Mouse (Mus musculus): ENCODE results near the gene Gla. TPM values are rescaled to one million over a fixed set of nuclear protein-coding genes. Genes with fewer than 3 reads are reported as not detected.
A peak's percentile ranks its signal among the peaks of the same experiment; 100 is the strongest.
"Not testable (repeated sequence)": the region's sequence is repeated elsewhere in the genome, so short reads cannot be mapped to it uniquely, and the experiment has no call there.

Gene Gla
- polyA plus RNA-seq, 1 experiment from 2014 or later, result 3.8 TPM

- Histone ChIP-seq H3K9ac (ENCODE audit: low read depth, low read length) (peak overlapping the region; percentile 60; the same call in 1 of the 2 replicates), H3K27ac (ENCODE audit: low read length) (no peak overlapping the region), H3K36me3 (ENCODE audit: control insufficient read depth, insufficient read depth, low read length) (no peaks in the 10 kb centered on the region), H3K4me1 (ENCODE audit: control insufficient read depth, insufficient read depth, low read length) (peaks cover 3% of the 10 kb centered on the region; the same call in 1 of the 2 replicates), H3K27me3 (ENCODE audit: control insufficient read depth, insufficient read depth, low read depth, low read length) (no peaks in the 10 kb centered on the region), H3K9me3 (replicated peaks; ENCODE audit: control insufficient read depth, low read length, poor library complexity, severe bottlenecking) (no peaks in the 10 kb centered on the region), H3K4me3 (ENCODE audit: low read depth, low read length) (peak overlapping the region; percentile 46), H3K4me2 (ENCODE audit: low read length) (peak overlapping the region; percentile 59)
- ATAC-seq, result peak; percentile 56; the same call in 1 of the 2 replicates
- WGBS, result 18% methylated on average over 6 of the region's 6 CpGs
Observed at GRCm38 (mm10) chrX:134541955-134542308, 59.0 kb downstream of the Gla start.

GRCm38 (mm10) chrX:134541145-134541954, 59.6 kb downstream of the Gla start, which contains the start of gene Timm8a1:
Gene Timm8a1, minus strand, starts transcription at chrX:134541865.
- Histone ChIP-seq H3K27me3 (ENCODE audit: control insufficient read depth, insufficient read depth, low read depth, low read length) (no peaks in the 10 kb centered on the region), H3K9ac (ENCODE audit: low read depth, low read length) (peak within 1 kb of the TSS; percentile 60), H3K4me2 (ENCODE audit: low read length) (peak within 1 kb of the TSS; percentile 66), H3K27ac (ENCODE audit: low read length) (no peak within 1 kb of the TSS), H3K4me3 (ENCODE audit: low read depth, low read length) (peak within 1 kb of the TSS; percentile 46), H3K4me1 (ENCODE audit: control insufficient read depth, insufficient read depth, low read length) (peaks cover 3% of the 10 kb centered on the region; the same call in 1 of the 2 replicates), H3K36me3 (ENCODE audit: control insufficient read depth, insufficient read depth, low read length) (no peaks in the 10 kb centered on the region), H3K9me3 (replicated peaks; ENCODE audit: control insufficient read depth, low read length, poor library complexity, severe bottlenecking) (no peaks in the 10 kb centered on the region)
- WGBS, result 27% methylated on average over 32 of the region's 61 CpGs
- peak; percentile 95 for ATAC-seq

- Histone ChIP-seq H3K27me3 (ENCODE audit: control insufficient read depth, insufficient read depth, low read depth, low read length) (no peaks in the 10 kb centered on the region), H3K36me3 (ENCODE audit: control insufficient read depth, insufficient read depth, low read length) (no peaks in the 10 kb centered on the region), H3K27ac (ENCODE audit: low read length) (no peak overlapping the region), H3K9ac (ENCODE audit: low read depth, low read length) (no peak overlapping the region; the same call in 1 of the 2 replicates), H3K4me2 (ENCODE audit: low read length) (peak overlapping the region; percentile 66), H3K9me3 (replicated peaks; ENCODE audit: control insufficient read depth, low read length, poor library complexity, severe bottlenecking) (no peaks in the 10 kb centered on the region), H3K4me1 (ENCODE audit: control insufficient read depth, insufficient read depth, low read length) (peaks cover 3% of the 10 kb centered on the region; the same call in 1 of the 2 replicates), H3K4me3 (ENCODE audit: low read depth, low read length) (peak overlapping the region; percentile 46)
- ATAC-seq, result peak; percentile 9; the same call in 1 of the 2 replicates
- 26% methylated on average over 12 of the region's 12 CpGs for WGBS
Observed at GRCm38 (mm10) chrX:134540414-134541135, 60.4 kb downstream of the Gla start.

- ATAC-seq; H3K4me1 ChIP-seq (ENCODE audit: control insufficient read depth, insufficient read depth, low read length); H3K9ac ChIP-seq (ENCODE audit: low read depth, low read length); H3K9me3 ChIP-seq (replicated peaks; ENCODE audit: control insufficient read depth, low read length, poor library complexity, severe bottlenecking); H3K4me3 ChIP-seq (ENCODE audit: low read depth, low read length); H3K36me3 ChIP-seq (ENCODE audit: control insufficient read depth, insufficient read depth, low read length); H3K27me3 ChIP-seq (ENCODE audit: control insufficient read depth, insufficient read depth, low read depth, low read length); H3K27ac ChIP-seq (ENCODE audit: low read length): not testable (repeated sequence)
- peak overlapping the region; percentile 66; the same call in 1 of the 2 replicates for H3K4me2 ChIP-seq (ENCODE audit: low read length)
- WGBS, result 87% methylated on average over 10 of the region's 10 CpGs
Observed at GRCm38 (mm10) chrX:134539795-134540194, 61.1 kb downstream of the Gla start.

Other genes starting within 250 kb of the Gla start
- 22.4 and 24.1 TPM in 2 replicates for gene Drp2, start 196.6 kb downstream of the Gla start, polyA plus RNA-seq (2015; fragmentation: Nextera tagmentation; extraction: Ambion mirVana)
- gene Taf7l, start 124.6 kb downstream of the Gla start, polyA plus RNA-seq (2015; fragmentation: Nextera tagmentation; extraction: Ambion mirVana), result 0.57 TPM in 1 of 2 replicates, not detected in the other
- gene Timm8a1, start 59.3 kb downstream of the Gla start, polyA plus RNA-seq (2015; fragmentation: Nextera tagmentation; extraction: Ambion mirVana), result 40.7 and 40.8 TPM in 2 replicates
- gene Btk, start 17.6 kb downstream of the Gla start, polyA plus RNA-seq (2015; fragmentation: Nextera tagmentation; extraction: Ambion mirVana), result 0.26 and 0.36 TPM in 2 replicates
- 144 and 152 TPM in 2 replicates for gene Rpl36a, start 15.5 kb downstream of the Gla start, polyA plus RNA-seq (2015; fragmentation: Nextera tagmentation; extraction: Ambion mirVana)
- gene Hnrnph2, start 54 bp upstream of the Gla start, polyA plus RNA-seq (2015; fragmentation: Nextera tagmentation; extraction: Ambion mirVana), result 143 and 151 TPM in 2 replicates
- gene Armcx4, start 85.4 kb upstream of the Gla start, polyA plus RNA-seq (2015; fragmentation: Nextera tagmentation; extraction: Ambion mirVana), result 5.9 and 7.2 TPM in 2 replicates
- gene Armcx1, start 116.8 kb upstream of the Gla start, polyA plus RNA-seq (2015; fragmentation: Nextera tagmentation; extraction: Ambion mirVana), result 95.8 and 97.5 TPM in 2 replicates
- 52.7 and 53.0 TPM in 2 replicates for gene Armcx6, start 150.3 kb upstream of the Gla start, polyA plus RNA-seq (2015; fragmentation: Nextera tagmentation; extraction: Ambion mirVana)
- 86.7 and 87.7 TPM in 2 replicates for gene Armcx3, start 155.5 kb upstream of the Gla start, polyA plus RNA-seq (2015; fragmentation: Nextera tagmentation; extraction: Ambion mirVana)
- 95.6 and 104 TPM in 2 replicates for gene Armcx2, start 208.1 kb upstream of the Gla start, polyA plus RNA-seq (2015; fragmentation: Nextera tagmentation; extraction: Ambion mirVana)